Comparison of ENCODE assay signal across 14 mouse cellular contexts in the genomic region with DNA sequence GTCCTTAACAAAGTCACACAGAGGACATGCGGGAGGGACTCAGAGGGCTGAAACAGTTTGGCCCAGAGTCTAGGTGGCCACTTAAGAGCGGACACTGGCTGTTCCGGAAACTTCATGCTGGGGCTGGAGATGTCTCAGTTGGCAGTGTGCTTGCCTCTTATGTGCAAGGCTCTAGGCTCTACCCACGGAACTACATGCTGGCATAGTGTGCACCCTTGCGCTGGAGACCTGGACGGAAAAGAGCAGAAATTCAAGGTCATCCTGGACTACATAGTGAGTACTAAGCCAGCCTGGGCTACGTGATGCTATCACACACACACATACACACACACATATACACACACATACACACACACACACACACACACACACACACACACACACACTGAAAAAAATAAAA. TPM values are rescaled to one million over a fixed set of nuclear protein-coding genes. Genes with fewer than 3 reads are reported as not detected.
DNase-seq lines count a peak whose midpoint lies in the region; ATAC-seq and TF ChIP-seq lines count a peak whose summit lies in the region.
"Had no signal": no experiment of that assay in that cellular context is flagged by ENCODE, and none has a peak within 500 bp of the region (broad histone marks: within the 10 kb centered on the region; RNA-seq: fewer than 3 reads in every experiment).

No protein-coding gene starts in this region.

- in situ Hi-C loops in ES-E14 (cut with MboI; ENCODE audit: low sequenced_read_pairs in 2 of 2, unreplicated experiment in 2 of 2): loop anchor here in 1 of 2 experiments (5.0 to 10.0 kb wide), 2 partner anchors 64 to 171 kb away; a partner anchor contains a TSS

- no peak overlapping the region for H3K4me3 ChIP-seq in gastrocnemius, adult 2 months
- H3K4me3 ChIP-seq in intestine, embryonic 14.5 days (ENCODE audit: low read depth, low read length): no peak overlapping the region
- H3K4me3 ChIP-seq in intestine, postnatal 0 days (ENCODE audit: low read depth, low read length): no peak overlapping the region
- H3K4me3 ChIP-seq in ES-E14 (ENCODE audit: insufficient read depth in 1 of 2, low read depth in 1 of 2, low read length in 2 of 2, poor library complexity in 1 of 2, severe bottlenecking in 1 of 2): no peak overlapping the region
- H3K4me3 ChIP-seq in macrophage (ENCODE audit: inconsistent target): no peak overlapping the region
- H3K4me3 ChIP-seq: hindbrain, embryonic 10.5 days; neural tube, embryonic 12.5 days had no signal

- H3K9me3 ChIP-seq in intestine, embryonic 14.5 days (ENCODE audit: control insufficient read depth, low read length): no peaks in the 10 kb centered on the region
- no peaks in the 10 kb centered on the region for H3K9me3 ChIP-seq in intestine, postnatal 0 days (ENCODE audit: control insufficient read depth)
- H3K9me3 ChIP-seq in ES-E14 (ENCODE audit: control insufficient read depth, insufficient read depth, low read depth, low read length): no peaks in the 10 kb centered on the region
- H3K9me3 ChIP-seq: neural tube, embryonic 12.5 days had no signal

- no peak for TF ChIP-seq CTCF in gastrocnemius, adult 2 months (IDR thresholded peaks at IDR 0.05)
- no peak for TF ChIP-seq CTCF in intestine, postnatal 0 days (IDR thresholded peaks at IDR 0.05; ENCODE audit: low read depth)

- no peak overlapping the region for H3K4me2 ChIP-seq in intestine, embryonic 14.5 days (ENCODE audit: low read length)
- no peak overlapping the region for H3K4me2 ChIP-seq in intestine, postnatal 0 days (replicated peaks; ENCODE audit: low read depth)
- H3K4me2 ChIP-seq: neural tube, embryonic 12.5 days had no signal

- 89% methylated on average over 7 of the region's 7 CpGs for WGBS in intestine, embryonic 14.5 days
- WGBS in intestine, postnatal 0 days: 83% methylated on average over 7 of the region's 7 CpGs
- WGBS in macrophage (ENCODE audit: missing documents): 91% methylated on average over 7 of the region's 7 CpGs

- peaks cover 32% of the 10 kb centered on the region for H3K4me1 ChIP-seq in intestine, embryonic 14.5 days (replicated peaks; ENCODE audit: control insufficient read depth, insufficient read depth, low read length)
- peaks cover 15% of the 10 kb centered on the region for H3K4me1 ChIP-seq in intestine, postnatal 0 days (replicated peaks; ENCODE audit: control insufficient read depth, insufficient read depth, low read length)
- peaks cover 6 to 12% of the 10 kb centered on the region in 2 experiments; a peak in 1 of 4 replicates for H3K4me1 ChIP-seq in ES-E14 (ENCODE audit: control insufficient read depth in 2 of 2, insufficient read depth in 2 of 2, low read length in 2 of 2, poor library complexity in 1 of 2)

- H3K27ac ChIP-seq in gastrocnemius, adult 2 months: peak overlapping the region; percentile 68; the same call in 1 of the 2 replicates
- 0 out of 2 replicates have a peak overlapping the region, but pooled peaks have one; percentile 16 for H3K27ac ChIP-seq in intestine, embryonic 14.5 days (ENCODE audit: low read depth)
- no peak overlapping the region for H3K27ac ChIP-seq in intestine, postnatal 0 days (ENCODE audit: low read depth, low read length)
- peak overlapping the region; percentile 56; the same call in 1 of the 2 replicates for H3K27ac ChIP-seq in ES-E14 (ENCODE audit: insufficient read depth, low read depth, low read length, poor library complexity, severe bottlenecking)
- H3K27ac ChIP-seq in macrophage: peak overlapping the region; percentile 95
- H3K27ac ChIP-seq: hindbrain, embryonic 10.5 days; neural tube, embryonic 12.5 days had no signal

- no peak for DNase-seq in gastrocnemius, adult 2 months
- DNase-seq in gastrocnemius, postnatal 36 days: no peak
- DNase-seq in intestine, embryonic 14.5 days (ENCODE audit: low spot score): no peak
- no peak for DNase-seq in ES-E14 (ENCODE audit: low read depth, low spot score)
- no peak for DNase-seq in cerebellum, adult 9-11 months
- no peak for DNase-seq in layer of hippocampus, postnatal 14 days (ENCODE audit: low spot score in 2 of 2)
- DNase-seq: right cerebral cortex, postnatal 25 days had no signal

- no peak overlapping the region for H3K9ac ChIP-seq in intestine, embryonic 14.5 days (ENCODE audit: low read length)
- no peak overlapping the region for H3K9ac ChIP-seq in intestine, postnatal 0 days (ENCODE audit: low read depth, low read length)
- H3K9ac ChIP-seq in ES-E14 (ENCODE audit: insufficient read depth, low read depth, low read length, poor library complexity, severe bottlenecking): no peak overlapping the region
- H3K9ac ChIP-seq: forebrain, postnatal 0 days; neural tube, embryonic 12.5 days had no signal

- no peaks in the 10 kb centered on the region for H3K27me3 ChIP-seq in intestine, embryonic 14.5 days (replicated peaks; ENCODE audit: control insufficient read depth, insufficient read depth, low read length)
- no peaks in the 10 kb centered on the region for H3K27me3 ChIP-seq in intestine, postnatal 0 days (replicated peaks; ENCODE audit: control insufficient read depth, insufficient read depth, low read length)

- no peaks in the 10 kb centered on the region for H3K36me3 ChIP-seq in intestine, embryonic 14.5 days (ENCODE audit: control insufficient read depth, insufficient read depth, low read length)
- no peaks in the 10 kb centered on the region for H3K36me3 ChIP-seq in intestine, postnatal 0 days (ENCODE audit: control insufficient read depth, insufficient read depth)
- no peaks in the 10 kb centered on the region for H3K36me3 ChIP-seq in ES-E14 (ENCODE audit: control insufficient read depth, insufficient read depth, low read length, poor library complexity, severe bottlenecking)
- no peaks in the 10 kb centered on the region for H3K36me3 ChIP-seq in macrophage (ENCODE audit: inconsistent target)
- H3K36me3 ChIP-seq: hindbrain, embryonic 10.5 days; neural tube, embryonic 12.5 days had no signal

- no peak for ATAC-seq in intestine, embryonic 14.5 days (replicated peaks; ENCODE audit: low FRiP score, low TSS enrichment, low read depth)
- no peak for ATAC-seq in intestine, postnatal 0 days
- ATAC-seq: forebrain, postnatal 0 days had no signal

- intact Hi-C loops in gastrocnemius, adult 2 months (cut with DNase I): no loop called here
- intact Hi-C loops in gastrocnemius, postnatal 36 days (cut with DNase I): loop anchor here (2.0 kb wide), 1 partner anchor 64 kb away; no protein-coding TSS in a partner anchor

- no peaks in the 10 kb centered on the region for H3K79me2 ChIP-seq in macrophage (ENCODE audit: inconsistent target)

TF ChIP-seq in ES-E14, 5 proteins besides CTCF, POLR2A, EP300 and RAD21:
- no peak for TF ChIP-seq CHD2 (IDR thresholded peaks at IDR 0.05; ENCODE audit: low read depth, low read length)
- TF ChIP-seq HCFC1 (IDR thresholded peaks at IDR 0.05; ENCODE audit: borderline replicate concordance, insufficient read depth, low read length): no peak
- no peak for TF ChIP-seq MAFK (IDR thresholded peaks at IDR 0.05; ENCODE audit: insufficient read depth, low read depth, low read length)
- TF ChIP-seq ZC3H11A (IDR thresholded peaks at IDR 0.05; ENCODE audit: borderline replicate concordance, low read depth, low read length): no peak
- TF ChIP-seq ZNF384 (IDR thresholded peaks at IDR 0.05; ENCODE audit: low read depth, low read length): no peak
TF ChIP-seq in ES-E14: peak in this region for 0.

RNA-seq across cellular contexts. Expression of a gene that starts 28.6 kb away (rescaled TPM):
- under 1 TPM in 1 of 2 experiments, not detected in 1; 0.28 TPM for total RNA-seq in gastrocnemius, adult 2 months (2021)
- not detected for total RNA-seq in gastrocnemius, postnatal 36 days (2021)
- polyA plus RNA-seq in intestine, embryonic 14.5 days (2014; fragmentation: Nextera tagmentation; extraction: Ambion mirVana): not detected in 2 replicates
- 0.09 and 0.22 TPM in 2 replicates for polyA plus RNA-seq in intestine, postnatal 0 days (2015; fragmentation: Nextera tagmentation; extraction: Ambion mirVana)
- 1.5 and 2.3 TPM in 2 replicates for total RNA-seq in ES-E14 (2012; rRNA removed)
- not detected for total RNA-seq in macrophage (2018; cell fraction: chromatin; rRNA removed)
- total RNA-seq in macrophage (2018; cell fraction: cytosol; rRNA removed): not detected
- not detected for total RNA-seq in macrophage (2018; cell fraction: nucleus; rRNA removed)
- polyA plus RNA-seq in macrophage (2018): not detected in 3 replicates
- total RNA-seq in layer of hippocampus, postnatal 14 days (2021): not detected
- total RNA-seq: forebrain, postnatal 0 days; megakaryocyte-erythroid progenitor cell, adult 5-6 weeks had no signal
- polyA plus RNA-seq: embryonic facial prominence, embryonic 11.5 days; forebrain, postnatal 0 days; hindbrain, embryonic 10.5 days; neural tube, embryonic 12.5 days had no signal
